Mouse (Mus musculus): ENCODE data around the gene Gsta1. TPM values are rescaled to one million over a fixed set of nuclear protein-coding genes. Genes with fewer than 3 reads are reported as not detected.
"Not testable (repeated sequence)": the region's sequence is repeated elsewhere in the genome, so short reads cannot be mapped to it uniquely, and the experiment has no call there.

Gene Gsta1
- polyA plus RNA-seq, 1 experiment from 2014 or later, result 0.97 TPM

GRCm38 (mm10) chr9:78259688-78260087 lies 29.2 kb downstream of the Gsta1 start:
- H3K4me1 ChIP-seq (ENCODE audit: insufficient read depth, low read depth, low read length); H3K27ac ChIP-seq (ENCODE audit: low read length); DNase-seq (ENCODE audit: low spot score); H3K4me2 ChIP-seq (replicated peaks; ENCODE audit: low read depth, low read length); H3K27me3 ChIP-seq (replicated peaks; ENCODE audit: insufficient read depth, low read length); H3K4me3 ChIP-seq (ENCODE audit: low read depth, low read length); H3K9ac ChIP-seq (replicated peaks; ENCODE audit: low read depth); H3K9me3 ChIP-seq (ENCODE audit: low read length); H3K36me3 ChIP-seq (ENCODE audit: insufficient read depth, low read length): not testable (repeated sequence)
- TF ChIP-seq CTCF (IDR thresholded peaks at IDR 0.05), result peak; percentile 47
- peak; percentile 41; the same call in 1 of the 2 replicates for ATAC-seq
- 0% methylated on average over 1 of the region's 6 CpGs for WGBS

GRCm38 (mm10) chr9:78270945-78271344 lies 40.5 kb downstream of the Gsta1 start:
- not testable (repeated sequence) for ATAC-seq; DNase-seq (ENCODE audit: low spot score); H3K9ac ChIP-seq (replicated peaks; ENCODE audit: low read depth); H3K27ac ChIP-seq (ENCODE audit: low read length); H3K4me2 ChIP-seq (replicated peaks; ENCODE audit: low read depth, low read length); H3K27me3 ChIP-seq (replicated peaks; ENCODE audit: insufficient read depth, low read length); H3K9me3 ChIP-seq (ENCODE audit: low read length); H3K36me3 ChIP-seq (ENCODE audit: insufficient read depth, low read length); H3K4me3 ChIP-seq (ENCODE audit: low read depth, low read length); H3K4me1 ChIP-seq (ENCODE audit: insufficient read depth, low read depth, low read length)
- WGBS, result 75% methylated on average over 3 of the region's 3 CpGs

- not testable (repeated sequence) for H3K4me2 ChIP-seq (replicated peaks; ENCODE audit: low read depth, low read length); H3K4me3 ChIP-seq (ENCODE audit: low read depth, low read length); H3K27ac ChIP-seq (ENCODE audit: low read length); H3K9me3 ChIP-seq (ENCODE audit: low read length); H3K27me3 ChIP-seq (replicated peaks; ENCODE audit: insufficient read depth, low read length); H3K9ac ChIP-seq (replicated peaks; ENCODE audit: low read depth); H3K4me1 ChIP-seq (ENCODE audit: insufficient read depth, low read depth, low read length); H3K36me3 ChIP-seq (ENCODE audit: insufficient read depth, low read length)
- WGBS, result 57% methylated on average over 4 of the region's 4 CpGs
- ATAC-seq (peak; percentile 53; the same call in 1 of the 2 replicates), DNase-seq (ENCODE audit: low spot score) (peak; percentile 23)
These were observed 51.7 kb downstream of the Gsta1 start for GRCm38 (mm10) chr9:78282002-78282711.

- 22% methylated on average over 1 of the region's 1 CpGs for WGBS
- not testable (repeated sequence) for DNase-seq (ENCODE audit: low spot score); H3K9me3 ChIP-seq (ENCODE audit: low read length); H3K4me1 ChIP-seq (ENCODE audit: insufficient read depth, low read depth, low read length); ATAC-seq; H3K36me3 ChIP-seq (ENCODE audit: insufficient read depth, low read length); H3K4me2 ChIP-seq (replicated peaks; ENCODE audit: low read depth, low read length); H3K27me3 ChIP-seq (replicated peaks; ENCODE audit: insufficient read depth, low read length); H3K27ac ChIP-seq (ENCODE audit: low read length); H3K9ac ChIP-seq (replicated peaks; ENCODE audit: low read depth); H3K4me3 ChIP-seq (ENCODE audit: low read depth, low read length)
These were observed 58.6 kb downstream of the Gsta1 start for GRCm38 (mm10) chr9:78289063-78289462.

- not testable (repeated sequence) for H3K27me3 ChIP-seq (replicated peaks; ENCODE audit: insufficient read depth, low read length); H3K27ac ChIP-seq (ENCODE audit: low read length); H3K9ac ChIP-seq (replicated peaks; ENCODE audit: low read depth); H3K9me3 ChIP-seq (ENCODE audit: low read length); H3K36me3 ChIP-seq (ENCODE audit: insufficient read depth, low read length); H3K4me2 ChIP-seq (replicated peaks; ENCODE audit: low read depth, low read length); H3K4me3 ChIP-seq (ENCODE audit: low read depth, low read length); H3K4me1 ChIP-seq (ENCODE audit: insufficient read depth, low read depth, low read length)
- ATAC-seq, result peak; percentile 79
- DNase-seq (ENCODE audit: low spot score), result peak; percentile 13
- WGBS, result 67% methylated on average over 3 of the region's 3 CpGs
These were observed 59.3 kb downstream of the Gsta1 start, which contains the start of gene Gm10639 for GRCm38 (mm10) chr9:78289723-78290122. Gene Gm10639, plus strand, starts transcription at chr9:78289923.

Other genes starting within 250 kb of the Gsta1 start
- gene Gcm1, start 178.7 kb upstream of the Gsta1 start, polyA plus RNA-seq (2015; fragmentation: Nextera tagmentation; extraction: Ambion mirVana), result 0.14 TPM in 2 replicates
- gene Fbxo9, start 121.6 kb upstream of the Gsta1 start, polyA plus RNA-seq (2015; fragmentation: Nextera tagmentation; extraction: Ambion mirVana), result 55.1 and 59.9 TPM in 2 replicates
- 19.3 and 23.0 TPM in 2 replicates for gene Ick, start 121.5 kb upstream of the Gsta1 start, polyA plus RNA-seq (2015; fragmentation: Nextera tagmentation; extraction: Ambion mirVana)
- 107 and 112 TPM in 2 replicates for gene Gsta4, start 47.9 kb upstream of the Gsta1 start, polyA plus RNA-seq (2015; fragmentation: Nextera tagmentation; extraction: Ambion mirVana)
- gene Gm3776, start 26.5 kb downstream of the Gsta1 start, polyA plus RNA-seq (2015; fragmentation: Nextera tagmentation; extraction: Ambion mirVana), result 0.51 and 0.62 TPM in 2 replicates
- gene Gm10639, start 59.3 kb downstream of the Gsta1 start, polyA plus RNA-seq (2015; fragmentation: Nextera tagmentation; extraction: Ambion mirVana), result 0.29 and 0.68 TPM in 2 replicates
- gene Omt2a, start 84.1 kb downstream of the Gsta1 start, polyA plus RNA-seq (2015; fragmentation: Nextera tagmentation; extraction: Ambion mirVana), result not detected in 2 replicates
- gene Omt2b, start 96.9 kb downstream of the Gsta1 start, polyA plus RNA-seq (2015; fragmentation: Nextera tagmentation; extraction: Ambion mirVana), result not detected in 2 replicates
- gene Gsta2, start 125.1 kb downstream of the Gsta1 start, polyA plus RNA-seq (2015; fragmentation: Nextera tagmentation; extraction: Ambion mirVana), result 4.8 and 4.9 TPM in 2 replicates
- 0.71 and 0.81 TPM in 2 replicates for gene Dppa5a, start 137.5 kb downstream of the Gsta1 start, polyA plus RNA-seq (2015; fragmentation: Nextera tagmentation; extraction: Ambion mirVana)
- 3.3 and 4.1 TPM in 2 replicates for gene Ooep, start 148.1 kb downstream of the Gsta1 start, polyA plus RNA-seq (2015; fragmentation: Nextera tagmentation; extraction: Ambion mirVana)
- gene Ddx43, start 165.1 kb downstream of the Gsta1 start, polyA plus RNA-seq (2015; fragmentation: Nextera tagmentation; extraction: Ambion mirVana), result 0.05 TPM in 1 of 2 replicates, not detected in the other
- gene Cgas, start 212.6 kb downstream of the Gsta1 start, polyA plus RNA-seq (2015; fragmentation: Nextera tagmentation; extraction: Ambion mirVana), result 0.86 TPM in 2 replicates
- 11.2 and 12.2 TPM in 2 replicates for gene Mto1, start 217.6 kb downstream of the Gsta1 start, polyA plus RNA-seq (2015; fragmentation: Nextera tagmentation; extraction: Ambion mirVana)
- gene Gm17324, start 218.1 kb downstream of the Gsta1 start, polyA plus RNA-seq (2015; fragmentation: Nextera tagmentation; extraction: Ambion mirVana), result 0.80 and 0.88 TPM in 2 replicates

All from lung, postnatal 0 days (tissue).